Mouse (Mus musculus): ENCODE results near the gene Eftud2. TPM values are rescaled to one million over a fixed set of nuclear protein-coding genes. Genes with fewer than 3 reads are reported as not detected.

Gene Eftud2
- total RNA-seq, 4 experiments from 2014 or later, result 33.4 to 37.9 (median 35.2) TPM

- DNase-seq (ENCODE audit: low spot score), result no peak
Observed at GRCm38 (mm10) chr11:102818121-102819020, 62.4 kb downstream of the Eftud2 start.

DNA sequence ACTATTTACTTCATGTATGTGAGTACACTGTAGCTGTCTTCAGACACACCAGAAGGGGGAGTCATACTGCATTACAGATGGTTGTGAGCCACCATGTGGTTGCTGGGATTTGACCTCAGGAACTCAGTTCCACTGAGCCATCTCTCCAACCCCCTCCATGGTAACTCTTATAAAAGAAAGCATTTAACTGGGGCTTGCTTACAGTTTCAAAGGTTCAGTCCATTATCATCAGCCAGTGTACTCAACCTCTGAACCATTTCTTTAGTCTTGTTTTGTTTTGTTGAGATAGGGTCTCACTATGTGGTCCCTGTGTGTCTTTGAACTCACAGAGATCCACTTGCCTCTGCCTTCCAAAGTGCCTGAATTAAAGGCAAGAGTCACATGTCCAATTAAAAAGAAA, 65.9 kb downstream of the Eftud2 start:
- no peak for DNase-seq (ENCODE audit: low spot score)

- no peak for DNase-seq (ENCODE audit: low spot score)
Observed at GRCm38 (mm10) chr11:102810721-102811485, 69.9 kb downstream of the Eftud2 start.

DNA sequence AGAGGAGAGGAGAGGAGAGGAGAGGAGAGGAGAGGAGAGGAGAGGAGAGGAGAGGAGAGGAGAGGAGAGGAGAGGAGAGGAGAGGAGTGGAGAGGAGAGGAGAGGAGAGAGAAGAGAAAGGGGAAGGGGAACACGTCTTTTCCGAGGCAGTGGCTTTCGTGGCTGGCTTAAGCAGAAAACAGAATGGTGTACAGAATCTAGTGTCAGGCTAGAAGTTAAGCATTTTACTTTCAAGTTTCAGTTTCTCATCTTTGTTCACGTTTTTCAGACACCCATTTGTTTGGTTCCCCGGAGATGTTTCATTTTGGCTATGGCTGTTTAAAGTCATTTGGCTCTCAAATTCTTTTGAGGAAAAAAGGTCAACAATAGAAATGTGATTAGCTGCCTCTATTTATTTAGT, 72.5 kb downstream of the Eftud2 start:
- no peak for DNase-seq (ENCODE audit: low spot score)

DNA sequence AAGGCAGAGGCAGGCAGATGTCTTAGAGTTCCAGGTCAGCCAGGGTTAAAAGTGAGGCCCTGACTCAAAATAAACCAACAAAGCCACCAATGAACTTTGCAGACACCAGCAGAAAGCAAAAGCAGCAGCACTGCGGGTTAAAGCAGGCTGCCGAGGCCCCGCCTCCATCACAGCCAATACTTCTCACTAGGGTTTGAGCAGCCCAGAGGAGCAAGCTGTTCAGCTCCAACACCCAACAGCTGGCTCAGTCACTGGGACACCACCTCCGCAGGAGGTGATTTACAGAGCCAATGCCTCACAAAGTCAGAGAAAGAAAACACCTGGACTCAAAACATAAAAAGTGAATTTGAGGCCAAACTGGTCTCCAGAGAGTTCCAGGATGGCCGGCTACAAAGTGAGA, 77.3 kb downstream of the Eftud2 start:
- no peak for DNase-seq (ENCODE audit: low spot score)

DNA sequence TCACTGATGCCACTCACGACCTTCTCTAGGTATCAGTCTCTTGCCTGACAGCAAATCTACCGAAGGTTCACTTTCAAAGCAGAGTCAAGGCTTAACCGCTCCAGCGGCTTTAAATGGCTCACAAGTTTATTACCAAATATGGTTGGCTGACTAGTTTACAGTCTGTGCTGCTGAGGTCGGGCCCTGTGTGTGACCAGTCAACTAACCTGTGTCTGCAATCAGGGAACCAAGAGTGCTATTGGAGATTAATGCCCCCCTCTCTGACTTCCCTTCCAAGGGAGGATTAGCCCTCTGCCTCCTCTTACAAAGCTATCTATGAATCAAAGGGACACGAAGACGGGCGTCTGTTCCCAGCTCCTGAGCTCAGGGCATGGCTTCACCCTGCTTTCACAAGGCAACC, 86.6 kb downstream of the Eftud2 start:
- no peak for DNase-seq (ENCODE audit: low spot score)

DNA sequence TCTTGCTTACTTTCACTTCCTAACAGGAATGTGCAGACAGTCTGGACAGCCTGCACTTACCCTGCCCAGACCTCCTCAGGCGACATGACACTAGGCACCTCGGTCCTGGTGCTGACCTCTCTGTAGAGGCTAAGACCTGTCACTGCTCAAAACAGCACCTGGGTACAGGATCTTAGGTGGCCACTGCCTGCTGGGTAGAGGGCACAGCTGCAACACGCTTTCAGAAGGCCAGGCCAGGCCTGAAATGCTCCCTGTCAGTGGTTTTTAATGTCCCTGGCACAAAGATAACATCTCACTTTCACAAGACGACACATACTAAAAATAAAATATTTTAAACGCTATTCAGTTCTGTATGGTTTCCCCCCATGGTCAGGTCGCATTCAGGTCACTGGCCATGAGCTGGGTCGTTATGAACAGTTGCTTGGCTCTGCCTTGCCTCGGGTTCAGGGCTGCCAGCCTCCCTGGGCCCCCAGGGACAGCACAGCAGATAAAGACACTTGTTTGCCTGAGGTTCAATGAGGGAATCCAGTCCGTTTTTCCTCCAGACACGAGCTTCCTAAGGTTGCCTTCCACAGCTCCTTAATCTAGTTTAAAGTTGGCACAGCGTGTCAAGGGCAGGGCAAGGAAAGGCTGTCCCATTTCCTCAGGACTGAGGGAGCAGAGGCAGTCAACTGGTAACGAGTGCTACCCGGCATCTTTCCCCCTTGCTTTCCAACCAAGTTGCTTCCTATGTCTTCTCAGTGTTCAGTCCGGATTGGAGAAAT, 88.9 kb downstream of the Eftud2 start:
- no peak for DNase-seq (ENCODE audit: low spot score)

Other genes starting within 250 kb of the Eftud2 start
- gene Meioc, start 217.3 kb downstream of the Eftud2 start, total RNA-seq (2022), result not detected
- 10 to 100 TPM; 21.0 to 25.0 (median 22.0) TPM for gene Ccdc43, start 183.2 kb downstream of the Eftud2 start, total RNA-seq (2022)
- gene Adam11, start 119.5 kb downstream of the Eftud2 start, total RNA-seq (2022), result 1 to 10 TPM; 4.4 to 6.8 (median 6.0) TPM
- 10 to 100 TPM; 13.9 to 25.4 (median 20.5) TPM for gene Gjc1, start 61.3 kb downstream of the Eftud2 start, total RNA-seq (2022)
- 10 to 100 TPM in 2 of 4 experiments, 1 to 10 TPM in 2; 6.3 to 15.9 (median 10.3) TPM for gene Higd1b, start 45.1 kb downstream of the Eftud2 start, total RNA-seq (2022)
- gene Ccdc103, start 219 bp upstream of the Eftud2 start, total RNA-seq (2022), result under 1 TPM in 3 of 4 experiments, not detected in 1; 0.30 to 0.35 (median 0.34) TPM
- not detected for gene Fam187a, start 4.2 kb upstream of the Eftud2 start, total RNA-seq (2022)
- under 1 TPM; 0.09 to 0.38 (median 0.27) TPM for gene Gfap, start 19.9 kb upstream of the Eftud2 start, total RNA-seq (2022)
- gene Kif18b, start 44.1 kb upstream of the Eftud2 start, total RNA-seq (2022), result under 1 TPM in 3 of 4 experiments, not detected in 1; 0.08 to 0.37 (median 0.13) TPM
- not detected for gene C1ql1, start 65.7 kb upstream of the Eftud2 start, total RNA-seq (2022)
- 10 to 100 TPM; 67.2 to 74.7 (median 70.0) TPM for gene Nmt1, start 147.2 kb upstream of the Eftud2 start, total RNA-seq (2022)
- gene Dcakd, start 147.3 kb upstream of the Eftud2 start, total RNA-seq (2022), result 10 to 100 TPM; 54.2 to 95.5 (median 77.9) TPM
- 10 to 100 TPM; 10.7 to 19.1 (median 12.1) TPM for gene Plcd3, start 220.7 kb upstream of the Eftud2 start, total RNA-seq (2022)
- 10 to 100 TPM; 24.1 to 39.8 (median 32.0) TPM for gene Acbd4, start 220.7 kb upstream of the Eftud2 start, total RNA-seq (2022)
- 10 to 100 TPM; 15.9 to 18.6 (median 17.0) TPM for gene Hexim1, start 235.2 kb upstream of the Eftud2 start, total RNA-seq (2022)

Data from heart, adult 8-10 months (tissue).